Mouse (Mus musculus): ENCODE results near the gene Ccdc92b. TPM values are rescaled to one million over a fixed set of nuclear protein-coding genes. Genes with fewer than 3 reads are reported as not detected.

The Ccdc92b gene
- total RNA-seq, 2 experiments from 2014 or later = 89.9 to 91.3 TPM

- no peak for ATAC-seq (replicated peaks; ENCODE audit: low FRiP score, poor library complexity, severe bottlenecking)
Observed at GRCm38 (mm10) chr11:74649647-74650551, 30.5 kb downstream of the Ccdc92b start.

DNA sequence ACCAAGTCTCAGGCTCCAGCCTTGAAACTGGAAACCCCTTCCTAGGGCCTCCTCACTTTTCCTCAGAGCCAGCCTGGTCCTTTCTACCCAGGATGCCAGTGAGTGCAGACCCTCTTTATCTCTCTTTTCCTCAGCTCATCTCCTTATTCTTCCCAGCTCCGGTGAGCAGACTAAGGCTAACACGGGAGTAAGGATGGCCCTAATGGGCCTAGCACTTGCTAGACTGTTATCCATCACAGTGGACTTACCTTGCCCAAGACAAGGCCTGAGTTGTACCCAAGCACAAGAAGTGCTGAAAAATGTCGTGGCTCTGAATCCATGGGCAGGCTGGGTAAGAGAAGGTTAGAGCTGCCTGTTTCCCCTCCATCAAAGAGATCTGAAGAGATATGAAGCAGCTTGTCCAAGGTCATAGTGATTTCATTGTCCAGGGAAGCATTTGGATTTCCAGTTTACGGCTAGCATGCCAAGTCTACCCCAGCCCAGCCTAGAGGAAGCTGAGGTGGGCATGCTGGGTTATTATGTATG lies 31.2 kb downstream of the Ccdc92b start:
- no peak for ATAC-seq (replicated peaks; ENCODE audit: low FRiP score, poor library complexity, severe bottlenecking)

GRCm38 (mm10) chr11:74652791-74653191 lies 33.4 kb downstream of the Ccdc92b start:
- no peak for ATAC-seq (replicated peaks; ENCODE audit: low FRiP score, poor library complexity, severe bottlenecking)

DNA sequence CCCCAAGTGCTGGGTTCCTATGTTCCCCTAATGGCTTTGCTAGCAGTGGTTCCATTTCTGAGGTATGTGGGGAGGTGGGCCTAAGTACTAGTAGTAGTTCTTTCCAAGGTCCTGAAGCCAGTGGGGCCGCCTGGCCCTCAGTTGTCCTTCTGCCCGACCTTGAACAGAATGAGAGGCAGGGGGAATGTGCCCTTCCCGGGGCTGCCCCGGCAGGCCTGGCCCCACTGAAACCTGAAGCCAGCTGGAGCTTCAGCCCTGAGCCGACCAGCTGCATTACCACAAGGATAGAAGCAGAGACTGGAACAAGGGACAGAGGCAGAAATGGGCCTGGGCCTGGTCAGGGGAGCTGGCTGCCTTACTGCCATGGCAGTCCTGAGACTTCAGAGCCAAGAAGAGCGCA lies 34.0 kb downstream of the Ccdc92b start:
- ATAC-seq (replicated peaks; ENCODE audit: low FRiP score, poor library complexity, severe bottlenecking) = no peak

DNA sequence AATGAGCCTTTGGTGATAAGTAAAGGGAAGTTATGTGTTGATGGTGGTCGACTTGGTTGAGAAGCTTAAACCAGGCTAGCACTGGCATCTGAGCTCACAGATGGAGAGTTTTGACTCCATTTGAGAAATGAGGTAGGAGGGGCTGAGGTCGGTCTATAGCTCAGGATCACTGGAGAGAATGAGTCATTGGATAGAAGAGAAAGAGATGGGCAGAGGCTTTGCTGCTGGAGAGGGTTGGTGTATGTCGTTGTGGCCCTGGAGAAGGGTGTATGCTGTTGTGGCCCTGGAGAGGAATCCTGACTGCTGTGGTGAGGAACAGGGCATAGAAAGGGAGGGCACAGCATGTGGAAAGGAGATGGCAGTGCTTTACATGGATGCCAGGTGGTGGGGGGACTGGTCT lies 36.5 kb downstream of the Ccdc92b start:
- no peak for ATAC-seq (replicated peaks; ENCODE audit: low FRiP score, poor library complexity, severe bottlenecking)

DNA sequence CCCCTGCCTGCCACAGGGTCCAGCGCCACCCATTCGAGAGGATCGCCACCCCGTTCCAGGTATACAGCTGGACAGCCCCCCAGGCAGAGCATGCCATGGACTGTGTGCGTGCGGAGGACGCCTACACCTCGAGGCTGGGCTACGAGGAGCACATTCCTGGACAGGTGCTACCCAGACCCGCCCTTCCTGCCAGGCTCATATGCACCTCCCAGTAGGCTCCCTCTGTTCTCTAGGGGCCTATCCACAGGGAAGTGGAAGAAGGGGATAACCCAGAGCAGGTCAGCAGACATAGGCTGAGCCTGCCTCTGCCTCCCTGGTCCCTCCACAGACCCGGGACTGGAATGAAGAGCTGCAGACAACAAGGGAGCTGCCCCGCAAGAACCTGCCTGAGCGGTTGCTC lies 40.9 kb downstream of the Ccdc92b start:
- 0 out of 2 replicates have a peak, but pooled peaks have one; percentile 19 for ATAC-seq (replicated peaks; ENCODE audit: low FRiP score, poor library complexity, severe bottlenecking)

DNA sequence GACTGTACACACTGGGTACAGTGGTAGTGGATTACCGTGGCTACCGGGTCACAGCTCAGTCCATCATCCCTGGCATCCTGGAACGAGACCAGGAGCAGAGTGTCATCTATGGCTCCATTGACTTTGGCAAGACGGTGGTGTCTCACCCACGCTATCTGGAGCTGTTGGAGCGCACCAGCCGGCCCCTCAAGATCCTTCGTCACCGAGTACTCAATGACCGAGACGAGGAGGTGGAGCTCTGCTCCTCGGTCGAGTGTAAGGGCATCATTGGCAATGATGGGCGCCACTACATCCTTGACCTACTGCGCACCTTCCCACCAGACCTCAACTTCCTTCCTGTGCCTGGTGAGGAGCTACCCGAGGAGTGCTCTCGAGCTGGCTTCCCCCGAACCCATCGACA lies 42.2 kb downstream of the Ccdc92b start:
- no peak for ATAC-seq (replicated peaks; ENCODE audit: low FRiP score, poor library complexity, severe bottlenecking)

- ATAC-seq (replicated peaks; ENCODE audit: low FRiP score, poor library complexity, severe bottlenecking) = no peak
Observed at GRCm38 (mm10) chr11:74662221-74662620, 42.8 kb downstream of the Ccdc92b start.

- no peak for ATAC-seq (replicated peaks; ENCODE audit: low FRiP score, poor library complexity, severe bottlenecking)
Observed at GRCm38 (mm10) chr11:74664279-74664678, 44.9 kb downstream of the Ccdc92b start.

- no peak for ATAC-seq (replicated peaks; ENCODE audit: low FRiP score, poor library complexity, severe bottlenecking)
Observed at GRCm38 (mm10) chr11:74664906-74665305, 45.5 kb downstream of the Ccdc92b start.

DNA sequence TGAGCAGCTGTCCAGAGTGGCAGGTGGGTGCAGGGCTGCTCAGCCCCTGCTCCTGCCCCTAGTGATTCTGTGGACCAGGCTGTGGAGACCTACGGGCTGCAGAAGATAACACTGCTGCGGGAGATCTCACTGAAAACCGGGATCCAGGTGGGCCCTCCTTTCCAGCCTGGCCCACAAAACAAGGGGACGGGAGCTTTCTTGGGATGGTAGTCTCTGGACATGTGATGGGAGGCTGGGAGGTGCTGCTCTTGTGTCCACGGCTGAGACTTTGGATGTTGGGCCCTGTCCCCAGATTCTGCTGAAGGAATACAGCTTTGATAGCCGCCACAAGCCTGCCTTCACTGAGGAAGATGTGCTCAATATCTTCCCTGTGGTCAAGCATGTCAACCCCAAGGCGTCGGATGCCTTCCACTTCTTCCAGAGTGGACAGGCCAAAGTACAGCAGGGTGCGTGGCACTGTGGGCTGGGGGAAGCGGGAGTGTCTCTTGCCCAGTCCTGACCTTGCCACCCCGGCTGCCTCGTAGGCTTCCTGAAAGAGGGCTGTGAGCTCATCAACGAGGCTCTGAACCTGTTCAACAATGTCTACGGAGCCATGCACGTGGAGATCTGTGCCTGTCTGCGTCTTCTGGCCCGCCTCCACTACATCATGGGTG lies 46.4 kb downstream of the Ccdc92b start:
- no peak for ATAC-seq (replicated peaks; ENCODE audit: low FRiP score, poor library complexity, severe bottlenecking)

- no peak for ATAC-seq (replicated peaks; ENCODE audit: low FRiP score, poor library complexity, severe bottlenecking)
Observed at GRCm38 (mm10) chr11:74666284-74666652, 46.9 kb downstream of the Ccdc92b start.

DNA sequence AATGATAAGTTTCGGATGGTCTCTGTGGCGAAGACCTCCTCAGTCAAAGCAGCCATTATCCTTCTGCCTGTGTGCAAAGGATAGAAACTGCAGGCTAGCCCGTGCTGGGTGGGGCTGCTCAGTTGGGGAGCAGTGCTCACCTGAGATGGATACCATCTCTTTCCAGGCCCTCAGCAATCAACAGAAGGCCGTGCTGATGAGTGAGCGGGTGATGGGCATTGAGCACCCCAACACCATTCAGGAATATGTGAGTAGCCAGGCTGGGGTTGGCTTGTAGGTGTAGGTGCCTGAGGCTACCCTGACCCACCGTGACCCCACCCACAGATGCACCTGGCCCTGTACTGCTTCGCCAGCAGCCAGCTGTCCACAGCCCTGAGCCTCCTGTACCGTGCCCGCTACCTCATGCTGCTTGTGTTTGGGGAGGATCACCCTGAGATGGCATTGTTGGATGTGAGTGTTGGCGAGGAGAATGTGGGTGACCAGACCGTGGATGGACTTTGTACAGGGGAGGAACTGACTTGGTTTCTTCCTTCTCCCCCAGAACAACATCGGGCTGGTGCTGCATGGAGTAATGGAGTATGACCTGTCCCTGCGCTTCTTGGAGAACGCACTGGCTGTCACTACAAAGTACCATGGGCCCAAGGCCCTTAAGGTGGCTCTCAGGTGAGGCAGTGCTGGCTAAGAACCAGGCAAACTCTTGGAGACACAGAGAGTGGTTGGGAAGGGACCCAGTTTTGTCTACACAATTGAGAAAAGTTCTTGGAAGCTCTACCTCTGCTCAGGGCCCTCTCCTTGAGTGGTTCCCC lies 47.6 kb downstream of the Ccdc92b start:
- ATAC-seq (replicated peaks; ENCODE audit: low FRiP score, poor library complexity, severe bottlenecking) = no peak

- ATAC-seq (replicated peaks; ENCODE audit: low FRiP score, poor library complexity, severe bottlenecking) = no peak
Observed at GRCm38 (mm10) chr11:74667582-74668010, 48.2 kb downstream of the Ccdc92b start.

DNA sequence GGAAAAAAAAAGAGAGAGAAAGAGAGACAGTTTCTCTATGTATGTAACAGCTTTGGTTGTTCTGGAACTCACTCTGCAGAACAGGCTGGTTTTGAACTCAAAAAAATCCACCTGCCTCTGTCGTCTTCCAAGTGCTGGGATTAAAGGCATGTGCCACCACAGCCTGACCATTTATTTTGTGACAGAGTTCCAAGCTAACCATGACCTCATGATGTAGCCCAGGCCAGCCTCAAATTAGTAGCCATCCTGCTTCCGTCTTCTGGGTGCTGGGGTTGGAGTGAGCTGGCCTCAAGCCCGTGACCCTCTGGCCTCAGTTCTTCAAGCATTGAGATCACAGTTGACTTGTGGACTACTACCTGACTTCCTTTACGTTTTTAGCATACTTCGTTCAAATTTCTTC lies 49.1 kb downstream of the Ccdc92b start:
- no peak for ATAC-seq (replicated peaks; ENCODE audit: low FRiP score, poor library complexity, severe bottlenecking)

GRCm38 (mm10) chr11:74668971-74669370 lies 49.6 kb downstream of the Ccdc92b start:
- ATAC-seq (replicated peaks; ENCODE audit: low FRiP score, poor library complexity, severe bottlenecking) = no peak

GRCm38 (mm10) chr11:74670151-74670550 lies 50.7 kb downstream of the Ccdc92b start:
- ATAC-seq (replicated peaks; ENCODE audit: low FRiP score, poor library complexity, severe bottlenecking) = no peak

GRCm38 (mm10) chr11:74671013-74671412 lies 51.6 kb downstream of the Ccdc92b start:
- ATAC-seq (replicated peaks; ENCODE audit: low FRiP score, poor library complexity, severe bottlenecking) = no peak

- ATAC-seq (replicated peaks; ENCODE audit: low FRiP score, poor library complexity, severe bottlenecking) = no peak
Observed at GRCm38 (mm10) chr11:74671839-74672238, 52.4 kb downstream of the Ccdc92b start.

- peak; percentile 5; the same call in 1 of the 2 replicates for ATAC-seq (replicated peaks; ENCODE audit: low FRiP score, poor library complexity, severe bottlenecking)
Observed at GRCm38 (mm10) chr11:74672901-74673513, 53.6 kb downstream of the Ccdc92b start.
